8 mouse cellular contexts compared by ENCODE assay signal in the genomic region with DNA sequence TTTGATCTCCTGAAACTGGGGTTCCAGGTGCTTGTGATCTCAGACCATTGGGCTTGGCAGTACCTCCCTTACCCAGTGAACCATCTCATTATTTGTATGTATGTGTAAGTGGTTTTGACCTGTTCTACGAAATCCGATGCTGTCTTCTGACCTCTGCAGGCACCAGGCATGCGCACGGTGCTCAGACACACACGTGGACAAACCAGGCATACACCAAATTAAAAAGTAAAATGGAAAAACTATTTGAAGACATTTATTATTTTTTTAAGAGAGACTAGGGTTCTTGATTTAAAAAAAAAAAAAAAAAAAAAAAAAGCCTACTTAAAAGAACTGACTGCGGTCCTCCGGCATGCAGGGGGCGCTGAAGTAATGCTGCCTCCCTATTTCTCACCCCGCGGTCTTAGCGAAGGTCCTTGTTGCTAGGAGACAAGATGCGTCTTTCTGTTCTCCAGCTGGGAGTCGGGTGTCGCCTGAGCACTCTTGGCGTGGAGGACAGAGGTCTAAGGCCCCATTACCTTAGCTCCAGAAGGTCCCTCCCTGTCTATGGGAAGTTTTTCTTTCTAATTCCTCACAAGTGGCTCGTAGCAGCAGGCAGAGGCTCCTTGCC. TPM values are rescaled to one million over a fixed set of nuclear protein-coding genes. Genes with fewer than 3 reads are reported as not detected.
A peak's percentile ranks its signal among the peaks of the same experiment; 100 is the strongest.
DNase-seq lines count a peak whose midpoint lies in the region; ATAC-seq lines count a peak whose summit lies in the region.

Gene Ccdc65 (plus strand): TSS at position 442 of the 607 bp plus-strand sequence.

- WGBS in forebrain, embryonic 11.5 days: 17% methylated on average over 16 of the region's 16 CpGs
- 19% methylated on average over 16 of the region's 16 CpGs for WGBS in heart, embryonic 16.5 days
- 18% methylated on average over 16 of the region's 16 CpGs for WGBS in liver, embryonic 13.5 days (ENCODE audit: insufficient replicate concordance)
- 18% methylated on average over 16 of the region's 16 CpGs for WGBS in stomach, embryonic 14.5 days

- H3K9me3 ChIP-seq in forebrain, embryonic 11.5 days (ENCODE audit: control insufficient read depth, low read length): no peaks in the 10 kb centered on the region
- no peaks in the 10 kb centered on the region for H3K9me3 ChIP-seq in heart, embryonic 16.5 days (replicated peaks; ENCODE audit: control insufficient read depth, low read length)
- H3K9me3 ChIP-seq in liver, embryonic 13.5 days (replicated peaks): no peaks in the 10 kb centered on the region
- no peaks in the 10 kb centered on the region for H3K9me3 ChIP-seq in stomach, embryonic 14.5 days (ENCODE audit: control insufficient read depth, low read depth, low read length)

- H3K27me3 ChIP-seq in forebrain, embryonic 11.5 days (ENCODE audit: control insufficient read depth, insufficient read depth, low read length): no peaks in the 10 kb centered on the region; the same call in 1 of the 2 replicates
- peaks cover 12% of the 10 kb centered on the region for H3K27me3 ChIP-seq in heart, embryonic 16.5 days (ENCODE audit: control insufficient read depth, insufficient read depth, low read length)
- H3K27me3 ChIP-seq in liver, embryonic 13.5 days: peaks cover 46% of the 10 kb centered on the region
- H3K27me3 ChIP-seq in stomach, embryonic 14.5 days (ENCODE audit: control insufficient read depth, insufficient read depth, low read length): no peaks in the 10 kb centered on the region

- H3K9ac ChIP-seq in forebrain, embryonic 11.5 days (ENCODE audit: low read length): no peak within 1 kb of the TSS
- H3K9ac ChIP-seq in heart, embryonic 16.5 days (ENCODE audit: low read length): peak within 1 kb of the TSS; percentile 11; the same call in 1 of the 2 replicates
- H3K9ac ChIP-seq in liver, embryonic 13.5 days: no peak within 1 kb of the TSS
- no peak within 1 kb of the TSS for H3K9ac ChIP-seq in stomach, embryonic 14.5 days (replicated peaks; ENCODE audit: low read depth, low read length)

- no peak within 1 kb of the TSS for H3K27ac ChIP-seq in brown adipose tissue, adult 24 weeks (replicated peaks; ENCODE audit: low read depth, low read length)
- H3K27ac ChIP-seq in forebrain, embryonic 11.5 days (ENCODE audit: low read depth, low read length): no peak within 1 kb of the TSS
- H3K27ac ChIP-seq in heart, embryonic 16.5 days (ENCODE audit: low read length): no peak within 1 kb of the TSS
- no peak within 1 kb of the TSS for H3K27ac ChIP-seq in liver, embryonic 13.5 days
- no peak within 1 kb of the TSS for H3K27ac ChIP-seq in stomach, embryonic 14.5 days (ENCODE audit: low read length)

- peak within 1 kb of the TSS; percentile 54 for H3K4me3 ChIP-seq in brown adipose tissue, adult 24 weeks (ENCODE audit: insufficient read depth, low read depth, low read length)
- H3K4me3 ChIP-seq in forebrain, embryonic 11.5 days (ENCODE audit: low read depth, low read length): peak within 1 kb of the TSS; percentile 18; the same call in 1 of the 2 replicates
- H3K4me3 ChIP-seq in heart, embryonic 16.5 days (ENCODE audit: low read length): peak within 1 kb of the TSS; percentile 43
- H3K4me3 ChIP-seq in liver, embryonic 13.5 days (replicated peaks): peak within 1 kb of the TSS; percentile 29
- peak within 1 kb of the TSS; percentile 33 for H3K4me3 ChIP-seq in stomach, embryonic 14.5 days (ENCODE audit: low read depth, low read length)

- DNase-seq in CD8-positive naive resting alpha-beta T cell, adult 2 months (ENCODE audit: low read depth in 2 of 2, low spot score in 2 of 2): peak; percentile 49 to 59
- peak; percentile 82 for DNase-seq in forebrain, embryonic 11.5 days (ENCODE audit: low spot score)
- DNase-seq in kidney, postnatal 25 days: peak; percentile 92 to 96
- peak; percentile 61 for DNase-seq in liver, embryonic 13.5 days
- DNase-seq in natural killer cell, adult 2 months (ENCODE audit: low spot score in 2 of 2): peak; percentile 67 to 81

- no peaks in the 10 kb centered on the region for H3K36me3 ChIP-seq in forebrain, embryonic 11.5 days (ENCODE audit: control insufficient read depth, insufficient read depth, low read length)
- H3K36me3 ChIP-seq in heart, embryonic 16.5 days (ENCODE audit: control insufficient read depth, insufficient read depth): no peaks in the 10 kb centered on the region
- no peaks in the 10 kb centered on the region for H3K36me3 ChIP-seq in liver, embryonic 13.5 days
- no peaks in the 10 kb centered on the region for H3K36me3 ChIP-seq in stomach, embryonic 14.5 days (ENCODE audit: control insufficient read depth, insufficient read depth, low read length)

- no peaks in the 10 kb centered on the region for H3K4me1 ChIP-seq in brown adipose tissue, adult 24 weeks (ENCODE audit: control insufficient read depth, insufficient read depth, insufficient read length, low read length)
- no peaks in the 10 kb centered on the region for H3K4me1 ChIP-seq in forebrain, embryonic 11.5 days (replicated peaks; ENCODE audit: control insufficient read depth, insufficient read depth, low read length)
- no peaks in the 10 kb centered on the region for H3K4me1 ChIP-seq in heart, embryonic 16.5 days (ENCODE audit: control insufficient read depth, insufficient read depth, low read length)
- H3K4me1 ChIP-seq in liver, embryonic 13.5 days (replicated peaks): peaks cover 5% of the 10 kb centered on the region
- no peaks in the 10 kb centered on the region for H3K4me1 ChIP-seq in stomach, embryonic 14.5 days (ENCODE audit: control insufficient read depth, insufficient read depth, low read length)

- peak within 1 kb of the TSS; percentile 42; the same call in 1 of the 2 replicates for H3K4me2 ChIP-seq in forebrain, embryonic 11.5 days (ENCODE audit: low read depth, low read length, severe bottlenecking)
- peak within 1 kb of the TSS; percentile 59 for H3K4me2 ChIP-seq in heart, embryonic 16.5 days (ENCODE audit: low read depth, low read length)
- H3K4me2 ChIP-seq in liver, embryonic 13.5 days: peak within 1 kb of the TSS; percentile 47
- H3K4me2 ChIP-seq in stomach, embryonic 14.5 days (replicated peaks; ENCODE audit: low read depth, low read length): peak within 1 kb of the TSS; percentile 37

- no peak for ATAC-seq in forebrain, embryonic 11.5 days (replicated peaks; ENCODE audit: low FRiP score)
- peak; percentile 72 for ATAC-seq in heart, embryonic 16.5 days (replicated peaks; ENCODE audit: extremely low read depth, insufficient read depth, low FRiP score)
- ATAC-seq in liver, embryonic 13.5 days (ENCODE audit: low read depth): no peak
- no peak for ATAC-seq in stomach, embryonic 14.5 days (ENCODE audit: insufficient number of reproducible peaks, insufficient read depth, low FRiP score, low read depth)

RNA-seq across cellular contexts. Expression of gene Ccdc65, which starts in this region (rescaled TPM):
- not detected in 2 replicates for polyA plus RNA-seq in brown adipose tissue, adult 24 weeks (2012; ENCODE audit: insufficient read depth, insufficient read length, missing spikeins)
- polyA plus RNA-seq in forebrain, embryonic 11.5 days (2014; fragmentation: Nextera tagmentation; extraction: Ambion mirVana): 0.92 and 1.3 TPM in 2 replicates
- 0.97 and 1.0 TPM in 2 replicates for polyA plus RNA-seq in heart, embryonic 16.5 days (2015; fragmentation: Nextera tagmentation; extraction: Ambion mirVana)
- polyA plus RNA-seq in liver, embryonic 13.5 days (2015; fragmentation: Nextera tagmentation; extraction: Ambion mirVana): 0.06 TPM in 1 of 2 replicates, not detected in the other
- 1.2 and 1.4 TPM in 2 replicates for polyA plus RNA-seq in stomach, embryonic 14.5 days (2014; fragmentation: Nextera tagmentation; extraction: Ambion mirVana)

Comparison
In these comparisons a context has a peak if more than half of its experiments do, and no peak if none do; other contexts are left out.
1. Peak in DNase-seq, H3K4me3 ChIP-seq and H3K4me2 ChIP-seq in liver, embryonic 13.5 days; RNA of the gene not detected or under 1 TPM.